Mouse (Mus musculus): ENCODE measurements around the gene Nmt1. TPM values are rescaled to one million over a fixed set of nuclear protein-coding genes. Genes with fewer than 3 reads are reported as not detected.

Gene Nmt1
- total RNA-seq, 2 experiments from 2014 or later: 35.6 to 36.7 TPM

DNA sequence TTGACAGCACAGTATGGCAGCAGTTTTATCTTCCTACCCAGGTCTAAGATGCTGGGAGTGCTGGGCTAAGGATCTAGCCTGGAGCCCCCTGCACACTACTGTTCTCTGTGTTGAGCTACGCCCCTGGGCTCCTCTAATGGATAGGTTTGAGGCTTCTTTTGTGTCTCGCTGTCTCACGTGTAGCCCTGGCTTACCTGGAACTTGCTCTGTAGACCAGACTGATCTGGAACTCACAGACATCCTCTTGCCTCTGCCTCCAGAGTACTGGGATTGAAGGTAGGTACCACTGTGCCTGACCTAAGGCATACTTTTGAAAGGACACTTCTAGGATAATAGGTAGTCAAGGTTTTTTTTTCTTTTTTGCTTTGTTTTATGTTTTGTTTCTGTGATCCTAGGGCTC lies 16.0 kb downstream of the Nmt1 start:
- no peak for DNase-seq

DNA sequence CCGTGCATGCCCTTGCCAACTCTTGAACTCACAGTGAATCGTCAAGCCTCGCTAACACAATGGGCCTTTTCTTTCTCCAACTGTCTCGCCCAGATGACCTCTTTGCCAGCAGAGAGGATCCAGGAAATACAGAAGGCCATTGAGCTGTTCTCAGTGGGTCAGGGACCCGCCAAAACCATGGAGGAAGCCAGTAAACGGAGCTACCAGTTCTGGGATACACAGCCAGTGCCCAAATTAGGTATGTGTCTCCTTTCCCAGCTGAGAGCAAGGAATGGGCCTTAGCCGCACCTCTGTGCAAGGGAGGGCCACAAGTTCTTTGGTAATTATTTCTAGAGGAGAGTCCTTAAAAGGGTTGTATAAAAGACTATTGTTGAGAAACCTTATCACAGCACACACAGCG lies 18.3 kb downstream of the Nmt1 start:
- DNase-seq: no peak

DNA sequence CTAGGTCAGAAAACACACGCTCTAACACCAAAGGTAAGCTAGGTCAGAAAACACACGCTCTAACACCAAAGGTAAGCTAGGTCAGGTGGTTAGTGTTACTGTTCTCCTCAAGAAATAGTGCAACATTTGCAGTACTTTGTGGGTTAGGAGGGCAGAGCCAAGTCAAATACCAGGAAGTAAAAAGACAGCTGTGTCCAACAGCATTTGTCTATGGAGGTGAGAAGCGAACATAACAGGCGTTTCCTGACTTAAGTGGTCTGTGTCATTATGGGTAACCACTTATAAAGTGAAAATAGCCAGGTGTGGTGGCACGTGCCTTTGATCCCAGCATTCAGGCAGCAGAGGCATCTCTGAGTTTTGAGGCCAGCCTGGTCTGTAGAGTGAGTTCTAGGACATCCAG lies 21.6 kb downstream of the Nmt1 start:
- DNase-seq: no peak

DNA sequence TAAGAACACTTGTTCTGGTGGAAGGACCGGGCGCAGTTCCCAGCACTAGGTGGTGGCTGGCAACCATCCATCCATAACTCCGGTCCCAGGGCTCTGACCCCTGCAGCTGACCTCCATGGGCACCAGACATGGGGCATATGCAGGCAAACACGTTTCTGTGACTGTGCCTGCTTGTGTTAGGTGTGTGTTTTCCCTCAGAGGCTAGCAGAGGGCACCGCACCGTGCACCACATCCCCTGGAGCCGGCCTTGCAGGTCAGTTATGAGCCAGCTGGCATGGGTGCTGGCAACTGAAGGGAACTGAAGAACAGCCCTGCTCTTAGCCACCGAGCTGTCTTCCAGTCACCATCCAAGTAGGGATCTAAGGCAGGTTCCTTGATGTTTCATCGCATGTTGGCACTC lies 22.2 kb downstream of the Nmt1 start:
- peak; percentile 65 for DNase-seq

DNA sequence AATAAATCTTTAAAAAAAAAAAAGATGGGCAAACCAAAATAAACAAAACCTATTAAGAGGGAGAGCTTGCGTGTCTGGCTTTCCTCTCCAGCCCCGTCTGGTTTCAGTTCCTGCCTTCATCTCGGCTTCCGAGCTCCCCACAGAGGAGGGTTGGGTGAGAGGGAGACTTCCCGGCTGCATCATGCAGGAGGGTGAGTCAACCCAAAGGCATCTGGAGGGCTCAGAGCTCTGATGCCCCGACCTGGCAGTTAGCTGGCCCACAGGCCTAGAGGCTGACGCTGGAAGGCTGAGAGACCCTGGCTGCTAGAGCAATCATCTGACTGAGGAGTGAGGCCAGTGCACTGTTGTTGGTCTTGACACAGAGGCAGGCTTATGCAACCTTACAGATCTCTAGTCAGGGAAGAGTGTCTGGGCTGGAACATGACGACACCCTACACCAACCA lies 23.3 kb downstream of the Nmt1 start:
- DNase-seq: peak; percentile 88

DNA sequence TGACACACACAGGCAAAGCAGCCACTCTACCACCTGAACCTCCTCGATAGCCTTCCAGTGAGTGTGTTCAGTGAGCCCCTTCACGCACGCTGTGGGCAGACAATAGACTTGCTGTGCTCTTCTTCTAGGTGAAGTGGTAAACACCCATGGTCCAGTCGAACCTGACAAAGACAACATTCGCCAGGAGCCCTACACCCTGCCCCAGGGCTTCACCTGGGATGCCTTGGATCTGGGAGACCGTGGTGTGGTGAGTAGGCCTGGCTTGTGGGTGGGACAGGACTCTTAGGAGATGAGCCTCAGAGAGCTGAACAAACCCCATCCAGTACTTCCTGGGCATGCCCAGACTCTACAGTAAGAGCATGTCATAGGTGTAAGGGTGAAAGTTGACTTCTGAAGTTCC lies 24.1 kb downstream of the Nmt1 start:
- DNase-seq: no peak

DNA sequence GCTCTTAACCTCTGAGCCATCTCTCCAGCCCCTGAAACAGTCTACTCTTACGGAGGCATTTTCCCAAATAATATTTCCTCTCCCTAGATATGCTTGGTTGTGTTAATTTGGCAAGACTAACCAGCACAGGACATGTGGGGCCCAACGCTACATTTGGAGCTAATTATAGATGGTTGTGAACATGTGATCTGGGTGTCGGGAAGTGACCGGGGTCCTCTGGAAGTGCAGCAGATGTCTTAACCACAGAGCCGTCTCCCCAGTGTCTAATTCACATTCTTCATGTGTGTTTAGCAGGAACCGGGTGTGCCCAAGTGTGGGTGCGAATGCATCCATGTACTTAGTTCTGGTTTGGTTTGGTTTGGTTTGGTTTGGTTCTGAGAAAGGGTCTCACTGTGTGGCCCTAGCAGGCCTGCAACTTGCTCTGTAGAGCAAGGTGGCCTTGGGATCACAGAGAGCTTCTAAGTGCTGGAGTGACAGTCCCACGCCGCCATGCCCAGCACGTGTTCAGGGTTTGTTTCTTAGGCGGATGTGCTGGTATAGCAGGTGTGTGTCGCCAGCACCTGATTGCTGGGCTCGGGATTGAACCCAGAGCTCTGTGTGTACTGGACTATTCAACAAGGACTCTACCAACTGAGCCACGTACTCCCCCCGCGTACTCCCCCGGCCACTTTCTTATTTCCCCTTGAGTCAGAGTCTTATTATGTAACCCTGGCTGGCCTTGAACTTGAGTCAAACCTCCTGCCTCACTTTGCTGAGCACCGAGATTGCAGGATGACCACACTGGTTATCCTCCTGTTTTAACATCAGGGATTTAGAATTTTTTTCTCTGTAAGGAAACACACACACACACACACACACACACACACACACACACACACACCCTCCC lies 25.4 kb downstream of the Nmt1 start:
- no peak for DNase-seq

DNA sequence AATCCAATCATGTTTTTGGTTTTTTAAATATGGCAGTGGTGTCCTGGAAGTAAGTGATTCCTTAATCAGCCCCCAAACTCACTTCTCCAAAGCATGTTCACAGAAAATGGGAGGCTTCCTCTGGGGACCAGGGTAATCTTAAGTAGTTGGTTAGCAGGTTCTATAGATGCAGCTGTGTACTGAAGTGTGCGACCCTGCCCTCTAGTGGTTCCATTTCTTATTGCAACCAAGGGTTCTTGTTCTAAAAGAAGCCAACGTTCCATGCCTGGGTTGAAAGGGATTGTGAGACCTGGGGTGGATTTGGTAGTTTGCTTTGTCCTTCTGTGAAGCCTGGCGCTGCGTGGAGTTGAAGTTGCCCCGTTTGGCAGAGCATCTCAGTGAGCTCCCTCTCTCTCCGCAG lies 26.8 kb downstream of the Nmt1 start:
- DNase-seq: peak; percentile 41

DNA sequence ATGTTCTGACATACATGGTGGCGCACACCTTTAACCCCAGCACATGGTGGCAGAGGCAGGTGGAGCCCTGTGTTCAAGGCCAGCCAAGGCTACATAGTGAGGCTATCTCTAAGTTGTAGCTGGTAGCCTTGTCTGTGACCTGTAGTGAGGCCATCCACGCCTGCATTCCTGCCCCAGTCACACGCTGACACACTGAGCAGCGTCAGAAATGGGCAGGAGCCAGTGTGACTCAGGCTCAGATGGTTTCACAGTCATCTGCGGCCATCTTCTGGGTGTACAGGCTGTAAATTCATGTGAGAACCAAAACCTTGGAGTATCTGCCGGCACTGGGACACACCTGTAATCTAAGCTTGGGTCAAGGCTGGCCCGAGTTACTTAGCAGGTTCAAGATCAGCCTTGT lies 28.6 kb downstream of the Nmt1 start:
- no peak for DNase-seq

DNA sequence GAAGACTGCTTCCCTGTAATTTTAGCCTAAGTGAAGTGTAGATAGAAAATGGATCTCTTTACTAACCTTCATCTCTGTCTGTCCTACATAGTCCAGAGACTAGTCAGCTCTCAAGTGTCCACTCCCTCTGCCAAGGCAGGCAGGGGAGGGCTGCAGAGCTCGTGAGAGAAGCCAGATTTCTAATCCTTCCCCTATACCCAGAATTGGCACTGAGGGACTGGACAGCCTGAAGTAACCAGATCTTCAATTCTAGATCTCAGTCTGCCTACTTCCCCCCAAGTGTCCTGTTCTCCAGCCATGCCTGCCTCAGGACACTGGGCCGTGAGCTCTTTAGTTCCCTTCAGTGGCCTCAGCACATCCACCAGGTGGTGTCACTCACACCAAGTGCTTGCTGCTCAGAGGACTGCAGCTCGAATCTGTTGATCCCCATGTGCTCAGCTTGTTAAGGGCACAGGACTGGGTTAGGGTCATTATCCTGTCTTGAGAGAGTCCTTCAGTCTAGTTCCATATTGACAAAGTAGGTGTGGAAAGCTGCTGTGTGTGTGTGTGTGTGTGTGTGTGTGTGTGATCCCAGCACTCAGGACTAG lies 30.6 kb downstream of the Nmt1 start:
- DNase-seq: peak; percentile 73

DNA sequence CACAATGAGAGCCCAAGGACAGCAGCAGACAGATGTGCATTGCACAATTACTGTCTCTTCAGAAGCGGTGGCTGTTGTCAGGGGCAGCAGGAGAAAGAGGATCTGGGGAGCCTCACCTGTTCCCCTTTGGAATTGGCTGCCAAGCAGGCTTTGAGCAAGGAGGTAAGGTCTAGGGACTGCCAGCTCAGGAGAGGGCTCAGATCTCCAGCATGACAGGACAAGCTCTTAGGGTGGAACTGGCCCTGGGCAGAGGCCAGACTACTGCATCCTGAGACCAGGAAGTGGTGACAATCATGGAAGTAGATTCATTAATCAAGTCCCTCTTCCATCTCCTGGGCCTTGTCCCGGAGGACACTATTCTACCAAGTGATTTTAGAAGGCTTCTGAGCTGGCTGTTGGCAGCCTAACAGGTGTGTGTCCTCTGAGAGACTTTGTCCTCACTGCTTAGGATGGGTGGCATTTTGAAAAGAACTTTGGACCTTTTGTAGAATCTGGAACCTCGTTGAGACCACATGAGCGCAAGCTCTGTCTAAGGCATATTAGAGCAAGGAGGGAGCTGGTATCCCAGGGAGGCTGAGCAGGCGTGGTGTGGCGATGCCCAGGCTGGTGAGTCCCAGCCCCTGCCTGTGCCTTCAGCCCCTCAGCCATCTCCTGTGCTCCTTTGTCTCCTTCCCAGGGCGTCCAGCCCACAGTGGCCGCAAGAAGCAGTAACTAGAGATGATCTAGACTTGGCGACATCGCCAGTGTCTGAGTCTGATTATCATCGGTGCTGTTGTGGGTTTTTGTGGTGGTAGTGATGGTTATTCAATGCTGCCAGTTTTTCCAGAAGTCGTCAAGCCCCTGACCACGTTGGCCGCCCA lies 38.4 kb downstream of the Nmt1 start:
- no peak for DNase-seq

DNA sequence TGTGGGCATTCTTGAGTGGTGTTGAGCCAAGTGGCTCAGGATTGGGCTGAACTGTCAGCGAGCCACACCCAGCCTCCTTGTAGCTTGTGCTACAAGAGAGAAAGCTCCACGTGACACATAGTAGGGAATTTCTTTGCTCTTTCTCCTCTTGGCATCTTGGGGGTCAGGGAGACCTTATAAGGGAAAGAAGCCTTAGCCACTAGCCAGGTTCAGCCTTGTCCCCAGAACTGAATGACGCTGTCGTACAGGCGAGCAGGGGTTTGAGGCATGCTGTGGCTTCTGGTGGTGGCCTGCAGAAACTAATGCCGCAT lies 39.0 kb downstream of the Nmt1 start:
- DNase-seq: no peak

DNA sequence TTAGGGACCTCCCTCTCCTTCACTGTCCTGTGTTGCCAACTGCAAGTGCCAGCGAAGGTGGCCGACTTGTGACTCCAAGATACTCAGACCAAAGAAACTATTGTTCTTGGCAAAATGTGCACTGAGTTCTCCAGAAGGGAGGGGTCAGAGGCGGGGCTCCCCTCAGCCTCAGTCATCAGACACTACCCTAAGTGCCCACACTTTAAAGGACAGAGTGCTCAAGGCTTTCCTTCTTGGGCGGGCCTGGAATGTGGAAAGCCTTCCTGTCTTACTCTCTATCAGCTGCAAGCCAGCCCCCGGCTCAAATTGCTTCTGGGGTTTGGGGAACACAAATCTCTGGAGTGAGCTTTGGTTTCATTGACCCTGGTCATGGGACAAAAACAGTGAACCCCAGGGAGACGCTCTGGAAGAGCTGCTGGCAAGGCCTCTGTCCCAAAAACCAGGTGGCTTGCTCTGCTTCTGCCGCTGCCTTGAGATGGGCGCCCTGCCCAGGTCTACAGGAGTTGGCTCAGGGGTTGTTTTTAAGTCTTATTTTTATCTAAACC lies 39.5 kb downstream of the Nmt1 start:
- DNase-seq: peak; percentile 88

DNA sequence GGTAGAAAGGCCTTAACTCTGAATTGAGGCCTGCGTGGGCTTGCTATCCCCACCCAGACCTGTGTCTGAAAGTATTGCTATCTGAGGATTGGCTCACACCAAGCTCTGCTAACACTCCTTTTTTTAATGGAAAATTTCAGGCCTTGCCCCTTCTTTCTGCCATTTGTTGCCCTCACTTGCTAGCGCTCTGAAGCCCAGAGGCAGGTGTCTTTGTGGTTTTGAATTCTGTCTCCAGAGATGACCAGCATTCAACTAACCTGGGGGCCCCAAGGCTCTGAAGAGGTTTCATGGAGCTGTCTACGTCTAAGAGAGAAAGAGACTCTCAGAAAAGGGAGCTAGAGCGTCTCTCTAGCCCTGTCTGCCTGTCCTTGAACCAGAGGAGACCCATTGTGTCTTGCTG lies 40.3 kb downstream of the Nmt1 start:
- no peak for DNase-seq

DNA sequence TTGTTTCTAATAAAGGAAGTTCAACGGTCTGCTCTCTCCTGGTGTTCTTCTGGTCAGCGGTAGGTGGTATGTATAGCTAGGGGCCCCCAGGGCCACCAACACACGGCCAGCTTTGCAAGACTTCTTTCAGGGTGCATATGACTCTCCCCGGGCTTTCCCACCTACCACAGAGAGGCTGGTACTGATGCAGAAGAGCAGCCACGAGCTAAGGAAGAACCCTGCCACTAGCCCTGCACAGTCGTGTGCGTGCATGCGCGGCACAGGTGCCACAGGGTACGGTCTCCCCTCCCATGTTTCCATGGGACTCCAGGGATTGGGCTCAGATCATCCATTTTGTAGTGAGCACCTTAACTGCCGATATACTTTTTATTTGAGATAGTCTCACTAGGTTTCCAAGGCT lies 40.9 kb downstream of the Nmt1 start:
- no peak for DNase-seq

DNA sequence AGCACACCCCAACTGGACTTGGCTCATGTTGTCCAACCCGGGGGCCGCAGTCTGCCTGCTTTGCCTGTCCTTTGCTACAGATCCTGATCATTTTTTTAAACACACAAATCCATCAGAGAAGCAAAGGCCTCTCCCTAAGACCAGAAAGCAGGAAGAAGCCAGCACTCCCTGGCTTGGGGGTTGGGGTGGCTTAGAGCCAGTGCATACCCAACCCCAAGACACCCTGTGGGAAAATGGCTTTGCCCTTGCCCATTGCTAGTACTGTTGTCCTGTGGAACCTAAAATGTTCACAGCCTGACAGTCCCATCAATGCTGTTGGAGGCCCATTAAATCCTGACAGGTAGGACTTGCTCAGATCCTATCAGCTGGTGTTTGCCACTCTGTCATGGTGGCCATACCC lies 41.7 kb downstream of the Nmt1 start:
- no peak for DNase-seq

DNA sequence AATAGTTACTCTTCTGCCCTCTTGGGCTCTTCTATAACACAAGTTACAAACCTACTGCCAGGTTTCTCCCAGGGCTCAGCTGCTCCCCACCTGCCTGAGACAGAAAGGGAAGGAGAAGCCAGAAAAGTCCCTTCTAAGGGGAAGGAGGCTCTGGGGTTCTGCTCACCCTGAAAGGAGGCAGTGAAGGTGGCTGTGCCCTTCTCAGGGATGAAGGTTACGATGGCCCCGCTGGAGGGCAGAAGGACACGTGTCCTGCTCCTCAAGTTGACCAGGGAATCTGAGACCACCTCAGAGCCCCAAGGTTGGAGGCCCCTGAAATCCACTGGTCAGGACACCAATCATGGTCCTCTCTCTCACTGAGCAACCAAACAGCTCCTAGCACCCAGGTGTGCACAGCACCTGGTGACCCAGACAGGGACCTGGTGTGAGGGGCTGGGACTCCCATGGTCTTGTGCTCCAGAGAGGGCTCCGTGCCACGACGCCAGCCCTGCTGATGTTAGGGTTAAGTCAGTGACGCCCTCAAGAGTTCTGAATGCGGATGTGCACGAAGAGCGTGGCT lies 42.4 kb downstream of the Nmt1 start:
- no peak for DNase-seq

DNA sequence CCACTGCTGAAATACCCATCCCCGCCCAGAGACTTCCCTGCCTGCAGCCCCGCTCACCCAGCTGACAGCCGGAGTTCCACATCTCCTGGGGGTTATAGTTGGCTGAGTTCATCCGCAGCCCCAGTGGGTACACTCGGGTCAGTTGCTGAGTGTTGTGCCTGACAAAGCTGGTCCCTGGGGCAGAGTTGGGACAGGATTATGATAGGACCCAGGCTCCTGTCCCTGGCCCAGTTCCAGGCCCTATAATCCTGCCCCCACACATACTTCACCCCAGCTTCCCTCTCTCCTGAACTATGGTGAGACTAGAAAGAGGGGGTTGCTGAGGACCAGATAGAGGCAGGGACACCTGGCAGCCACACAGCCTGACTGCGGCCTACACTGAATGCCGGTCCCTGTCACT lies 45.7 kb downstream of the Nmt1 start:
- DNase-seq: no peak

DNA sequence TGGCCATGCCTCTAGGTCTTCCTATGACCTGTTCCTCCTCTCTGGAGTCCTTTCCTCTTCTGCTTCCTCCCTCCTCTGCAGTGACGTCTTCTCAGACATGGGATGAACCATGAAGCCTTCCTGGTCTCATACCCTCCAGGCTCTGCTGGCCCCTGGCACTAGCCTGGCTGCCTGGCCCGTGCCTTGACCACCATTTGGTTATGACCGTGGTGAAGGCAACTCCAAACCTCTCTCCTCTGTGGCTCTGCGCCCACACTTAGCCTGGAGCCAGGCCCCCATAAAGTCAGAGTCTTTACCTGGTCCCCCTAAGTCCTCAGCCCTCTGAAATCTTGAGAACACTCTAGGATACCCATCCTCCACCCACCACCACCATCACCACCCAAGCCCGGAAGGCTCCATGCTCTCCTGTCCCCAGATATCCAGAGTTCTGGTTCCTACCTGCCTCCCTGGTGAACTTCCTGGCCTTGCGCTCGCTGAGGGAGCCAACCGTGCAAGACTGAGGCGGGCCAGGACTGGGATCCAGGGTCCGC lies 46.2 kb downstream of the Nmt1 start:
- no peak for DNase-seq

DNA sequence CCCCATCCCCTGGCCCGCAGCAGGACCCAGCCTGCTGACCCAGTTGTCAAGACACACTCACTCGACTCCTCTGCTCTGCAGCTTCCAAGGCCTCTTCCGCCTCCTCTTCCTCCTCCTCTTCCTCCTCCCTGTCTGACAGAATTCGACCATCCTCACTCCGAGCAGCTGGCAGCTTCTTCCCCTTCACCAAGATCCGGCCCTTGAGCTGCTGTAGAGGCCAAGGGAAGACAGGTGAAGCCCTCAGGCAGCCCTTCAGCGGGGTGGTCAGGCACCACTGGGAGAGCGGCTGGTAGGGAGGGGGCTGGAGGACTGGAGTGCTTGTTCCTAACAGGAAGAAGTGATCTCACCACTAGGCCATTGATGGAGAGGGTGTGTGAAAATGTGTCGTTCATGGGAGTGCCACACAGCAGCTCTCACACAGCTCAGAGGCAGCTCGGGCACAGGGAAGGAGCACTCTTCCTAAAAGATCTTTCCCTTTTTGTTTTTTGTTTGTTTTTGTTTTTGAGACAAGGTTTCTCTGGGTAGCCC lies 46.9 kb downstream of the Nmt1 start:
- DNase-seq: no peak

DNA sequence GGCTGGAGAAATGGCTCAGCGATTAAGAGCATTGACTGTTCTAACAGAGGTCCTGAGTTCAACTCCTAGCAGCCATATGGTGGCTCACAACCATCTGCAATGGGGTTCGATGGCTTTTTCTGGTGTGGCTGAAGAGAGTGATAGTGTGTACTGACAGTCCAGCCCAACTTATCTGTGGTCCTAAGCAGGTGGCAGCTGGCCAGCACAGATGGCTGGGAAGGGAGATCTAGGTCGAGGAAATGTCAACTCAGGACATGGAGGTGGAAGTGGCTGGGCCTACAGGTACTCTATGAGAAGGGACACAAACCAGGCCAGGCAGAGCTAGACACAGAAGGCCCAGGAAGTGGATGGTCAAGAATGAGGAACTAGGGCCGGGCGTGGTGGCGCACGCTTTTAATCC lies 48.0 kb downstream of the Nmt1 start:
- no peak for DNase-seq

DNA sequence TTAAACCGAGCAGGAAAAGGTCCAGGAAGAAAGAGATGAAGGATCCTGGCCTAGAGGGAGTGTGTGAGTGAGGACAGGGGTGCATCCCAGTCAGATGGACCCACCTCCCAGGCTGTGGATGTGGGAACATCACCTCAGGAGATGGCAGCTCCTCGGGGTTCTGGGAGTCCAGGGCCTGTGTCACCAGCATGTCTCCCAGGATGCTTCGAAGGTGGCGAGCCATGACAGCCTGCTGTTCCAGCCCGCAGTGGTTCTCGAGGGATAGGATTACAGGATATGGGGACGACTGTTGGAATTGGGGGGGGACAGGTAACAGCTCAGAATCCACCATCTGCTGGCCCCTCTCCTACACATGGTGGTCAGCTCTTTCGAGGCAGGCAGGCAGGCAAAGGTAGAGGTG lies 48.6 kb downstream of the Nmt1 start:
- no peak for DNase-seq
